In genomic region chr16:38408416-38408815, GRCm38 (mm10) we compare ENCODE assay signal across 35 mouse cellular contexts. TPM values are rescaled to one million over a fixed set of nuclear protein-coding genes. Genes with fewer than 3 reads are reported as not detected.
"Had no signal": no experiment of that assay in that cellular context is flagged by ENCODE, and none has a peak within 500 bp of the region (broad histone marks: within the 10 kb centered on the region; RNA-seq: fewer than 3 reads in every experiment).

No protein-coding gene starts in this region.

- H3K4me3 ChIP-seq: heart, embryonic 10.5 days; heart, embryonic 12.5 days; heart, embryonic 13.5 days; heart, embryonic 15.5 days; hindbrain, embryonic 10.5 days; hindbrain, embryonic 12.5 days; hindbrain, embryonic 13.5 days; hindbrain, embryonic 15.5 days; intestine, embryonic 15.5 days; kidney, embryonic 15.5 days; layer of hippocampus, adult 2 months had no signal

- ATAC-seq: hindbrain, embryonic 16.5 days; hindbrain, postnatal 0 days; inflammation-experienced regulatory T-cells, adult 6 months; intestine, embryonic 15.5 days; intestine, embryonic 16.5 days; intestine, postnatal 0 days had no signal

- H3K4me2 ChIP-seq: heart, embryonic 11.5 days; heart, embryonic 12.5 days; heart, embryonic 13.5 days; heart, embryonic 15.5 days; hindbrain, embryonic 12.5 days; hindbrain, embryonic 13.5 days; hindbrain, embryonic 15.5 days; intestine, embryonic 15.5 days; kidney, embryonic 15.5 days had no signal

- H3K36me3 ChIP-seq: heart, embryonic 10.5 days; heart, embryonic 12.5 days; heart, embryonic 13.5 days; heart, embryonic 15.5 days; hindbrain, embryonic 10.5 days; hindbrain, embryonic 12.5 days; hindbrain, embryonic 13.5 days; hindbrain, embryonic 15.5 days; intestine, embryonic 15.5 days; kidney, embryonic 15.5 days had no signal

- H3K9me3 ChIP-seq: heart, embryonic 10.5 days; heart, embryonic 12.5 days; heart, embryonic 13.5 days; heart, embryonic 15.5 days; hindbrain, embryonic 10.5 days; hindbrain, embryonic 12.5 days; hindbrain, embryonic 13.5 days; hindbrain, embryonic 15.5 days; intestine, embryonic 15.5 days; kidney, embryonic 15.5 days had no signal

- DNase-seq: heart, postnatal 10 days; heart, postnatal 14 days; heart, postnatal 36 days; heart, postnatal 4 days; kidney, adult 11 months; kidney, adult 18-20 months; kidney, adult 2 months; kidney, adult 8-10 months; kidney, adult 9 months; kidney, postnatal 10 days; kidney, postnatal 14 days; kidney, postnatal 25 days; kidney, postnatal 36 days; kidney, postnatal 4 days; layer of hippocampus, adult 9-11 months; layer of hippocampus, postnatal 36 days had no signal

- H3K27ac ChIP-seq: heart, embryonic 10.5 days; heart, embryonic 13.5 days; heart, embryonic 15.5 days; hindbrain, embryonic 10.5 days; hindbrain, embryonic 12.5 days; hindbrain, embryonic 13.5 days; hindbrain, embryonic 15.5 days; hindbrain, postnatal 0 days; intestine, embryonic 15.5 days; kidney, embryonic 15.5 days; kidney, postnatal 0 days; layer of hippocampus, adult 2 months had no signal

- H3K4me1 ChIP-seq: hindbrain, embryonic 12.5 days; hindbrain, embryonic 13.5 days; hindbrain, embryonic 15.5 days; intestine, embryonic 15.5 days; kidney, embryonic 15.5 days had no signal

- H3K9ac ChIP-seq: heart, embryonic 12.5 days; heart, embryonic 13.5 days; heart, embryonic 15.5 days; hindbrain, embryonic 12.5 days; hindbrain, embryonic 13.5 days; hindbrain, embryonic 15.5 days; intestine, embryonic 15.5 days; kidney, embryonic 15.5 days had no signal

- H3K27me3 ChIP-seq: heart, embryonic 12.5 days; heart, embryonic 13.5 days; heart, embryonic 15.5 days; hindbrain, embryonic 12.5 days; hindbrain, embryonic 13.5 days; hindbrain, embryonic 15.5 days; intestine, embryonic 15.5 days; kidney, embryonic 15.5 days had no signal

RNA-seq across cellular contexts. Expression of gene Pla1a, which starts 24.5 kb away (rescaled TPM):
- total RNA-seq: hematopoietic stem cell, adult 5-6 weeks had no signal

RNA-seq across cellular contexts. Expression of gene Cd80, which starts 46.9 kb away (rescaled TPM):
- total RNA-seq: hematopoietic stem cell, adult 5-6 weeks had no signal
